Mouse (Mus musculus): ENCODE data around the gene Nckap5. TPM values are rescaled to one million over a fixed set of nuclear protein-coding genes. Genes with fewer than 3 reads are reported as not detected.
A peak's percentile ranks its signal among the peaks of the same experiment; 100 is the strongest.

Nckap5 gene
- polyA plus RNA-seq, 1 experiment from 2014 or later: 12.1 TPM

DNA sequence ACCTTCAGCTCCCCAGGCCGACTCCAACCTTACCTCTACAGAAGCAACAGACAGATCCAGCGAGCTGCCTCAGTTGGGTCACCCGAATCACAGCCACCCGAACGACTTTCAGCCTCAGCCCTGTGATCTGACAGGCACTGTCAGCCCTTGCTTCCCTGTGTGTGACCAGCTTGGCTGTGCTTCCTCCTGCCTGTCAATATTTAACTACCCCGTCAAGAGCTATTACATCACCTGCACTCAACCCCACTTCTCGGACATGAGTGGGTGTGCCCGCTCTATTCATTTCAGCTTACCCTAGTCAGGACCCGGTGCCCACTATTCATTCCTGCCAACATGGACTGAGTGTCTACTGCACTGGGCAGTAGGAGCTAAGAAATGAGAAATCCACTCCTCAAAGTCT lies 226.0 kb downstream of the Nckap5 start:
- H3K27ac ChIP-seq: no peak overlapping the region
- H3K4me3 ChIP-seq: no peak overlapping the region
- no peak overlapping the region for H3K4me2 ChIP-seq
- H3K27me3 ChIP-seq: no peaks in the 10 kb centered on the region
- H3K4me1 ChIP-seq: no peaks in the 10 kb centered on the region
- 69% methylated on average over 9 of the region's 9 CpGs for WGBS
- no peaks in the 10 kb centered on the region for H3K36me3 ChIP-seq
- H3K9me3 ChIP-seq: no peaks in the 10 kb centered on the region
- ATAC-seq (ENCODE audit: insufficient number of reproducible peaks, low FRiP score, low TSS enrichment, low read depth): no peak
- H3K9ac ChIP-seq: no peak overlapping the region

DNA sequence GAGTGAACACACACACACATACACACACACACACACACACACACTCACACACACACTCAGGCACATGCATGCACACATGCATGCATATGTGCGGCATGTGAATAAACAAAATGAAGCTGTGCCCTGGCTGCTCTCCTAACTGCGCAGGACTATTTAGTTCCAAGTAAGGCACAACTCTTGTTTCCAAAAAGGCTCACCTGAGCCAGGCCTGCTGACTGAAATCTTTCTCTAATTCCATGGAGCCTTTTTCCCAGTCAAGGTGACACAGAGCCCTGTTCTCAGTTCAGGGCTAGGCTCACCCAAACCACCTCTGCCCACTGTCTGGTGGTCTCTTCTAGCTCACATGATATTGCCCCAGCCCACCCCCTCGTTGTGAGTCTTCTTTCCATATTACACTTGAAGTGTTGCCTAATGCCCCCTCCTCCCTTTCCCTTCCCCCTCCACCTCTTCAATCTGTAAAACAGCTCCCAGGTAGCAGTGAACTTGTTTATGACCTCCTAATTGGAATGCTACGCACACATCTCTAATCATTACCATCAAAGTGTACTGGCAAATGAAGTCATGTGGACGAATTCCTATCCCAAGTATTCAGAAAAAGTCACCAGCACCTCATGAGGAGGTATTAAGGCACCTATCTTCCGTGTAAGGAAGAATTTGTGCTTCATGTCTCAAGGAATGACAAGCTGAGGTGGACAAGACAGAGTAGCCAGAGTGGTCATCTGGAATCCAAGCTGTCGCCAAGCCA lies 226.7 kb downstream of the Nckap5 start:
- no peaks in the 10 kb centered on the region for H3K27me3 ChIP-seq
- H3K4me1 ChIP-seq: no peaks in the 10 kb centered on the region
- 55% methylated on average over 7 of the region's 7 CpGs for WGBS
- no peak for ATAC-seq (ENCODE audit: insufficient number of reproducible peaks, low FRiP score, low TSS enrichment, low read depth)
- H3K9ac ChIP-seq: no peak overlapping the region
- no peak overlapping the region for H3K4me3 ChIP-seq
- H3K36me3 ChIP-seq: no peaks in the 10 kb centered on the region
- H3K4me2 ChIP-seq: no peak overlapping the region
- no peaks in the 10 kb centered on the region for H3K9me3 ChIP-seq
- H3K27ac ChIP-seq: no peak overlapping the region

DNA sequence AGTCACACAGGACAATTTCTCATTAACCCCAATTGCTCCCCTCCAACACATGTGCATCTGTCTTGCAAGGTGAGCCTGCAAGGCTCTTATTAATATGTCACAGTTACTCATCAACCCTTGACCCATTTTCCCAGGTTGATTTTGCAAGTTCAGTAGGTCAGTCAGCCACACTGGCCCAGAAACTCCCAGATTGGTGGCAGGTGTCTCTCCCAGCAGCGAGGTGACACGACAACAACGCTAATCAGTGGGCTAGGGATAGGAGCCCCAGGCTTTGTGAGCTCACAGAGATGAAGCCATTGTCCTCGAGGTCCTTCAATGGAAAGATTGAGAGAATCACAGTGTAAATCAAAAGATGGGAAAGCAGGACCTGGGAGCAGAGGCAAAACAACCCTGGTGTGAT lies 230.0 kb downstream of the Nckap5 start:
- WGBS: 50% methylated on average over 4 of the region's 4 CpGs
- no peak overlapping the region for H3K27ac ChIP-seq
- no peaks in the 10 kb centered on the region for H3K27me3 ChIP-seq
- no peaks in the 10 kb centered on the region for H3K4me1 ChIP-seq
- no peaks in the 10 kb centered on the region for H3K36me3 ChIP-seq
- ATAC-seq (ENCODE audit: insufficient number of reproducible peaks, low FRiP score, low TSS enrichment, low read depth): no peak
- no peak overlapping the region for H3K4me3 ChIP-seq
- H3K4me2 ChIP-seq: no peak overlapping the region
- H3K9ac ChIP-seq: no peak overlapping the region
- no peaks in the 10 kb centered on the region for H3K9me3 ChIP-seq

GRCm38 (mm10) chr1:126597376-126597775 lies 233.2 kb downstream of the Nckap5 start:
- Histone ChIP-seq H3K4me2 (no peak overlapping the region), H3K9me3 (no peaks in the 10 kb centered on the region), H3K9ac (no peak overlapping the region), H3K4me3 (no peak overlapping the region), H3K4me1 (peaks cover 8% of the 10 kb centered on the region), H3K27me3 (no peaks in the 10 kb centered on the region), H3K36me3 (no peaks in the 10 kb centered on the region), H3K27ac (no peak overlapping the region)
- no peak for ATAC-seq (ENCODE audit: insufficient number of reproducible peaks, low FRiP score, low TSS enrichment, low read depth)
- 51% methylated on average over 3 of the region's 3 CpGs for WGBS

- Histone ChIP-seq H3K27ac (no peak overlapping the region), H3K9me3 (no peaks in the 10 kb centered on the region), H3K36me3 (no peaks in the 10 kb centered on the region), H3K4me1 (peaks cover 8% of the 10 kb centered on the region), H3K27me3 (no peaks in the 10 kb centered on the region), H3K4me2 (no peak overlapping the region), H3K4me3 (no peak overlapping the region), H3K9ac (no peak overlapping the region)
- ATAC-seq (ENCODE audit: insufficient number of reproducible peaks, low FRiP score, low TSS enrichment, low read depth): no peak
- WGBS: 73% methylated on average over 3 of the region's 3 CpGs
Observed at GRCm38 (mm10) chr1:126594796-126595195, 235.8 kb downstream of the Nckap5 start.

- no peaks in the 10 kb centered on the region for H3K27me3 ChIP-seq
- no peak overlapping the region for H3K4me2 ChIP-seq
- 0 out of 2 replicates have a peak overlapping the region, but pooled peaks have one; percentile 9 for H3K27ac ChIP-seq
- no peak overlapping the region for H3K9ac ChIP-seq
- ATAC-seq (ENCODE audit: insufficient number of reproducible peaks, low FRiP score, low TSS enrichment, low read depth): no peak
- H3K9me3 ChIP-seq: no peaks in the 10 kb centered on the region
- H3K36me3 ChIP-seq: no peaks in the 10 kb centered on the region
- 55% methylated on average over 7 of the region's 7 CpGs for WGBS
- H3K4me3 ChIP-seq: no peak overlapping the region
- peaks cover 8% of the 10 kb centered on the region for H3K4me1 ChIP-seq
Observed at GRCm38 (mm10) chr1:126593044-126593805, 237.4 kb downstream of the Nckap5 start.

DNA sequence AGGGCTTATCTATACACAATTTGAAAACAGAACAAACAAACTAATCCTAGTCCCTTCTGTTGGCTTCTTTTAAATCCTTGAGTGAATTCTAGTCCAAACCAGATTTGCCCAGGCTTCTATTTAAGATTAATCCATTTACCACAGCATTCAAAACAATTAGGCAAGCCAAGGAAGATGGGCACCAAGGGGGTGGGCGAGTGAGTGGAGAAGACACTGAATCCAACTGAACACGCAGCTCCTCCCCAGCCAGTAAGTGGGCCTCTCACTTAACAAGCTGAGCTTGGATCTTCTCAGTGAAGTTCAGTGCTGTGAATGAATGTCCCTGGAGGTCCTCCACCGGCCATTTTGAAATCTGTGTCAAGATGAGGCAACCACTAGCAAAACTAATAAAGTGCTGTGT lies 239.7 kb downstream of the Nckap5 start:
- no peak for ATAC-seq (ENCODE audit: insufficient number of reproducible peaks, low FRiP score, low TSS enrichment, low read depth)
- H3K4me1 ChIP-seq: peaks cover 8% of the 10 kb centered on the region
- H3K9ac ChIP-seq: no peak overlapping the region

DNA sequence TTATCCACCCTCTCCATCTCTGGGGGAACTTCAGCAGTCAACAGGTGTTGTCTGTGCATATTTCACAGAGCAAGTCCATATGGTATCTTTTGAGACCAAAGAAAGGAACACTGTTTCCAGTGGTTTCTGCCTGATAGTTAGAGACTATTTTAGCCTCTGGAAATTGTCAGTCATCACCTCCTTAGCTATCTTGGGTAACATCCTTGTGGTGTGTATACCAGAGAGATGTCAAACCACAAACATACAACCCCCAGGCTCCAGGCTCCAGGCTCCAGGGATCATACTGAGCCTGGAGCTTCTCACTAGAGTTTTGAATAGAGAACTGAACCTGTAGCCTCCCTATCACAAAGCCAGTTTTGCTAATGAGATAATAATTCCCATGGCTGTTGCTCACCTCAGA lies 252.4 kb downstream of the Nckap5 start:
- Histone ChIP-seq H3K36me3 (no peaks in the 10 kb centered on the region), H3K4me2 (no peak overlapping the region), H3K4me3 (no peak overlapping the region), H3K27ac (no peak overlapping the region), H3K9ac (no peak overlapping the region), H3K4me1 (0 out of 2 replicates have a peak, but pooled peaks cover 4% of the 10 kb centered on the region), H3K27me3 (no peaks in the 10 kb centered on the region), H3K9me3 (no peaks in the 10 kb centered on the region)
- ATAC-seq (ENCODE audit: insufficient number of reproducible peaks, low FRiP score, low TSS enrichment, low read depth): no peak

More for the DNA sequence above, 239.7 kb downstream of the Nckap5 start:
- Histone ChIP-seq H3K36me3 (no peaks in the 10 kb centered on the region), H3K27ac (no peak overlapping the region), H3K4me3 (no peak overlapping the region), H3K27me3 (no peaks in the 10 kb centered on the region), H3K4me2 (no peak overlapping the region), H3K9me3 (no peaks in the 10 kb centered on the region)
- WGBS: 93% methylated on average over 3 of the region's 3 CpGs

GRCm38 (mm10) chr1:126574295-126574694 lies 256.3 kb downstream of the Nckap5 start:
- H3K27ac ChIP-seq: no peak overlapping the region
- ATAC-seq (ENCODE audit: insufficient number of reproducible peaks, low FRiP score, low TSS enrichment, low read depth): no peak
- H3K27me3 ChIP-seq: no peaks in the 10 kb centered on the region
- H3K4me1 ChIP-seq: 0 out of 2 replicates have a peak, but pooled peaks cover 4% of the 10 kb centered on the region
- no peak overlapping the region for H3K4me3 ChIP-seq
- no peak overlapping the region for H3K4me2 ChIP-seq
- H3K9me3 ChIP-seq: no peaks in the 10 kb centered on the region
- H3K36me3 ChIP-seq: no peaks in the 10 kb centered on the region
- no peak overlapping the region for H3K9ac ChIP-seq
- 79% methylated on average over 9 of the region's 9 CpGs for WGBS

DNA sequence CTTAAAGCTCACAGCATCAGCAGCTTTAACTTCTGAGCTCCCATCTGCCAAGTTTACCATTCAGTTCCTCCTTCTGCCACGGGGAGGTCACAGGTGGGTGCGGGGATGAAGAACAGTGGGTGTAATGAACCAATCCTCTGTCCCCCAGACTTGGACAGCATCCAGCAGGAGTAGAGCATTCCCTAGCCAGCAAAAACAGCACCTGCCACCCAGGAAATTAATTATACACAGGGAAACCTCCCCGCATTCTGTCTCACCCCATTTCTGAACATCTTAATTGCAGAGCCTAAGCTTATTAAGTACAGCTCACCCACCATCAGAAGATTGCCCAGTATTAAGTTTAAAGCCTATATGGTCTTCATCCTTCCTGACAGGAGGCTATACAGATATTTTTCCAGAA lies 256.9 kb downstream of the Nckap5 start:
- 53% methylated on average over 3 of the region's 3 CpGs for WGBS
- ATAC-seq (ENCODE audit: insufficient number of reproducible peaks, low FRiP score, low TSS enrichment, low read depth): no peak
- Histone ChIP-seq H3K27ac (no peak overlapping the region), H3K9ac (no peak overlapping the region), H3K4me2 (no peak overlapping the region), H3K4me3 (no peak overlapping the region), H3K36me3 (no peaks in the 10 kb centered on the region), H3K4me1 (0 out of 2 replicates have a peak, but pooled peaks cover 4% of the 10 kb centered on the region), H3K27me3 (no peaks in the 10 kb centered on the region), H3K9me3 (no peaks in the 10 kb centered on the region)

GRCm38 (mm10) chr1:126573097-126573496 lies 257.5 kb downstream of the Nckap5 start:
- WGBS: 74% methylated on average over 2 of the region's 2 CpGs
- ATAC-seq (ENCODE audit: insufficient number of reproducible peaks, low FRiP score, low TSS enrichment, low read depth): no peak
- 0 out of 2 replicates have a peak, but pooled peaks cover 4% of the 10 kb centered on the region for H3K4me1 ChIP-seq
- H3K9ac ChIP-seq: no peak overlapping the region
- H3K27me3 ChIP-seq: no peaks in the 10 kb centered on the region
- no peak overlapping the region for H3K27ac ChIP-seq
- no peak overlapping the region for H3K4me2 ChIP-seq
- no peaks in the 10 kb centered on the region for H3K36me3 ChIP-seq
- no peak overlapping the region for H3K4me3 ChIP-seq
- no peaks in the 10 kb centered on the region for H3K9me3 ChIP-seq

GRCm38 (mm10) chr1:126569611-126570238 lies 260.9 kb downstream of the Nckap5 start:
- WGBS: 79% methylated on average over 6 of the region's 6 CpGs
- Histone ChIP-seq H3K9me3 (no peaks in the 10 kb centered on the region), H3K4me1 (0 out of 2 replicates have a peak, but pooled peaks cover 4% of the 10 kb centered on the region), H3K27ac (no peak overlapping the region), H3K4me3 (no peak overlapping the region), H3K36me3 (no peaks in the 10 kb centered on the region), H3K4me2 (no peak overlapping the region), H3K27me3 (no peaks in the 10 kb centered on the region), H3K9ac (no peak overlapping the region)
- ATAC-seq (ENCODE audit: insufficient number of reproducible peaks, low FRiP score, low TSS enrichment, low read depth): no peak

All from limb, embryonic 15.5 days (tissue).